Mouse (Mus musculus) thymus, postnatal 36 days (tissue): Measurements from ENCODE around the gene Gm13304.
"Not testable (repeated sequence)": the region's sequence is repeated elsewhere in the genome, so short reads cannot be mapped to it uniquely, and the experiment has no call there.

ENCODE experiments used
- DNase-seq, 2 experiments: peaks; one replicate each; pipeline ENCODE4 v3.0.0; 2022; ENCODE audit warnings: mixed read lengths in 2 of 2

The Gm13304 gene

DNA sequence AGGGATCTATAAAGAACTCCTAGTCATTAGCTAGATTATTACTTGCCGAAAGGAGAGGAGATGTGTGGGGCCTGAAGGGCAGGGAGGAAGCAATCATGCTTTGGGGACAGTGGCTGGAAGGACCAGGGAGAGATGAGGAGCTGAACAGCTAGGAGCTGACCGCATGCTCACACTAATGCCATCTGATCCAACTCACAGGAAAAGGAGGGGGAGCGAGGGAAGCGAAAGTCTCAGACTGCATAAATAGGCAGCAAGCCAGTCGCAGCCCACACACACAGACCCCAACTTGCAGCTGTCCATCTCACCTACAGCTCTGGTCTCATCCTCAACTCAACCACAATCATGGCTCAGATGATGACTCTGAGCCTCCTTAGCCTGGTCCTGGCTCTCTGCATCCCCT, at the start of gene Gm13304:
TSS of gene Gm13304 (plus strand) at position 301 of the 400 bp plus-strand sequence.
- DNase-seq, result not testable (repeated sequence)

DNA sequence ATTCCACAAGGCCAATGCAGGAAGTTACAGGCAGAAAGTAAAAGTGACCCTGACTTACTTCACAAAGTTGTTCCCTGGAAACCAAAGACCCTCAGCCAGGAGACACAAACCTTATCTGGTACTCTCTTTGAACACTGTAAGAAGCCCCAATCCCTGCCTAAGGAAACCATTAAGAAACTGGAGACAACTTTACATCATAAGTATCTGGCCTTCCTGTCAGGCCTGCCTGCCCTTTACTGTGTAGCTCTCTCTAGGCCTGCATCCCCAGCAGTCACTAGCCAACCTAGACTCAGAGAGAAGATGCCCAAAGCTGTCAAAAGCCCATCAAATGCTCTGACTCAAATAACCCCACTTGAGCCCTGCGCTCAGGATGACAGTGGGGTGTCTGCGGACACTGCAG, 23.7 kb upstream of the Gm13304 start, which contains the start of gene Gm3893:
TSS of gene Gm3893 (plus strand) at position 301 of the 400 bp plus-strand sequence.
- not testable (repeated sequence) for DNase-seq

DNA sequence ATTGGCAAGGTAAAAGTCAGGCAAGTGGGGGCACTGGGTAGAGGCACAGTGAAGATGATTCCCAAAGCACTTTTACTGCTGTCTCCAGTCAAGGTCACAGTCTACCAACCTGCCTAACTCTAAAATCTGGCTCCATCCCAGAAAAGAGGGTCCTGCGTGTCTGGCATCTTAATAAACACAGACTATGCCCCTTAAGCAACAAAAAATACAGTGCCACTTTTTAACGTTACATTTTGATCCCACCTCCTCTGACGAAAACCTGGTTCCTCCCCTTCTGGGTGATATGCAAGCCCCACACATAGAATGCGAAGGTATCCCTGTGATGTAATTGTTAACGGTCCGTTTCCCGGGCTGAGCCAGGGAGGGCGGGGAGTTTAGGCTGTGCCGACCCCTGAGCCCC, 38.5 kb downstream of the Gm13304 start, which contains the start of gene Gm13306:
TSS of gene Gm13306 (plus strand) at position 301 of the 400 bp plus-strand sequence.
- not testable (repeated sequence) for DNase-seq
